Mouse (Mus musculus) heart, adult 11 months (tissue): ENCODE measurements around the gene Ado.
A peak's percentile ranks its signal among the peaks of the same experiment; 100 is the strongest.

Experiments used
- DNase-seq: peaks from one replicate; pipeline ENCODE4 v3.0.0; 2022

Ado gene

DNA sequence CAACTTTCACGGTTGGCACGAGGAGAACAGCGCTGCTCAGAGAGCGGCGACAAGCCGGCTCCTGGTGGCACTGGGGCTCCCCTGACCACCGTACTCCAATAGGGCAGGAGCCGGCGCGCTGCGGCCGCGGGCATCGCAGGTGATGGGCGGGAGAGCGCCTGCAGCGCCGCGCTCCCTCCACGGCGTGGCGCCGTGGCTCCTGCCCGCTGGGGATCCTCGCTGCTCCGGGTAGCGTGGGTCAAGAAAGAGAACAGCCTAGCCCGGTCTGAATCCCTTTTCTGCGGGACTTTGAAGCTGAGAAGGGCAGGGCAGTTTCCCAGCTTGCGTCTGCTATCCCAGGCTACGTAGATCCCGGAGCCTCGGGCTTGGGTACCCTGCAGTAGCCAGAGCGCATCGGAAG lies 12.8 kb downstream of the Ado start:
- DNase-seq = peak; percentile 98

DNA sequence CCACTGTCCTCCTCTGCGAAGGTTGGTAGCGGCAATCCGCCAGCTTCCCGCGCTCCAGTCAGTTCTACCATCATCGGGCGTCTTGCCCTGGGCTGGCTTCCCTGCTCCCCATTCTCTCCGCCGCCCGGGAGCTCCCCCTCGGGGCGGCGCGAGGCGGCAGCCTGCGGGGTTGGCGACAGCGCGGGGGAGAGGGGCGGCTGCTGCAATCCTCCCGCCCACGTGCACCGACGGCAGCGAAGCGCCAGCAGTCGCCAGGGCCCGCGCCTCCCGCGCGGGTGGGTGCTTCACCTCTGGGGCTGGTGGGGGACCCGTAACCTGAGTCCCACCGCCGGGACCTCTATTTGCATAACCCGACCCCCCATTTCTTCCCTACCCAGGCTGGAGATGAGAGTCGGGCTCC lies 13.5 kb downstream of the Ado start, which contains the start of gene Egr2:
TSS of gene Egr2 (plus strand) at position 220 of the 400 bp plus-strand sequence.
- peak; percentile 92 for DNase-seq

DNA sequence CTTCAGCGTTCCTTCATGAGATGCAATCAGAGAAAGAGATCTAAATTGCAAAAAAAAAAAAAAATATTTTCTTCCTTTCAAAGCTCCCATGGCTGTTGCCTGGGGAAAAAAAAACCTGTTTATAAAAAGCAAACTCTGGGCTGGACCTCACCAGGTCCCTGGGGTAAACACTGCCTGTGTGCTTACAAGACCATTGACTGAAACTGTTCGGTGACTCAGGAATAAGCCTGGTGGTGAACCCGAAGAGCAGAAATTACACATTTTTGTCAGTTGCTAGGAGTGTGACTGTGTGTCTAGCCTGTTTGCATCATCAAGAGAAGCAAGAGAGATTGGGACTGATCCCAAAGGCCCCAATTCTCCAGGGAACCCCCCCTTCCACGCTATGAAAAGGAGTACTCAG lies 19.0 kb downstream of the Ado start:
- no peak for DNase-seq

DNA sequence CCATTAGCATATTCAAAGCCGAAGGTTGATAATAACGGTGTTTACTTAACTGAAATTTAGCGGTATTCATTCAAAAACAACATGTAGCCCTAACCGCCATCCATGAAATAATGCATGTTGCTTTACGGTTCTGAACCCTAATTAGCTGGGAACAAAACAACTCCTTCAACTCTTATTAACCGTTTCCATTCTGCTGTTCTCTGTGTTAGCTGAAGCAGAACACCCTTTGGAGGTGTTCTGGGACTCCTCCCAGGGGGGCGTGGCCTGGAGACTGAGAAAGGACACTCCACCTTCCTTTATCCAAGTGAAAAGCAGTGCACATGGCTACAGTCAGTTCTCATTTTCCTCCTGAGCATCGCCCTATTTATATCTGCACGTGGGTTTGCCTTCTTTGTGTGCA lies 22.3 kb downstream of the Ado start:
- DNase-seq = peak; percentile 61

DNA sequence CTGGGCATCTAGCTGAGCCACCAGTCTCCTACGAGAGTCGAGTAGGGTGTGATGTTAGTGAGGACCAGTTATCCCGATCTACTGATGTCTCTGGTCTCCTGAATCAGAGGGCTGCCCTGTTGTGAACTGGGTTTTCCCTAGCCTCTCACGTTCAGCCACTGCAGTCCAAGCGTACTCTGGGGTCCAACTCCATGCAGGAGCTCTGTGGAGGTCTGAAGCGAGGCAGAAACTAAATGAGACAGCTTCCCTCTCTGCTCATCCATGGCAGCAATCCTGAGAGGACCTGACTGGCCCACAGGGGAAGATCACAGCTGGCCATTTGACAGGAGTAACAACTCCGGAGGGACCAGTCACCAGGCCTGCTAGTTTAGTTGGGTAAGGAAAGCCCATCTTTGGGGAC lies 24.1 kb downstream of the Ado start:
- DNase-seq = peak; percentile 83

DNA sequence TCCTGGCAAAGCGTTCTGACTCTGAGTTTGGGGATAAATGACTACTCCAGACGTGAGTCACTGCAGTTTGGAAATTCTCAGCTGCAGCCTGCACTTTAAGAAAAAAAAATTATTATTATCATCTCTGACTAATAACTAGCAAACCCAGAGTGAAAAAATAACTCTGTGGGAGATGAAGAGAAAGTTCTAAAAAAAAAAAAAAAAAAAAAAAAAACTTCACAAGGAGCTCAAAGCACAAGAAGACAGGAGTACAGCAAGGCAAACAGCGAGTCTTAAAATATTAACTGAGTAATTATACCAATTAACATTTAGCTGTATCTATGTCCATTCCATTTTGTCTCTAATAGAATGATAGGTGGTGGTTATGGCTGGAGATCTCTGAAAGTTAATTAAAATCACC lies 24.6 kb downstream of the Ado start:
- no peak for DNase-seq

DNA sequence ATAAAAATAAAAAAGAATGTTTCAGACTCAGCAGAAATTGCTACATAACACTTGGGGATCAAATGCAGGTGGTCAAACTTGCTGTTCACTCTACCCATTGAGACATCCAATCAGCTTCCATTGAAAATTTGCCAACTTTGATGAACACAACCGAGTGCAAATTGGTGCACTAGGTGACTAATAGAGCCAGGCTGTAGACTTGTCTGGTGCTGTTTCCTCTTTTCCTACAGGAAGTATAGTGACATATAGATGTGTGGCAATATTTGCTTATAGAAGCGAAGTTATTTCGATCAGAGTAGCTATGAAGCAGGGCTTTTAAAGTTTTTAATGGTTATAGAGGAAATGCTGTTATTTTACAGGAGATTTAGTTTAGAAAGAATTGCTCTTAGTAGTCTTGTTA lies 30.0 kb downstream of the Ado start:
- no peak for DNase-seq

DNA sequence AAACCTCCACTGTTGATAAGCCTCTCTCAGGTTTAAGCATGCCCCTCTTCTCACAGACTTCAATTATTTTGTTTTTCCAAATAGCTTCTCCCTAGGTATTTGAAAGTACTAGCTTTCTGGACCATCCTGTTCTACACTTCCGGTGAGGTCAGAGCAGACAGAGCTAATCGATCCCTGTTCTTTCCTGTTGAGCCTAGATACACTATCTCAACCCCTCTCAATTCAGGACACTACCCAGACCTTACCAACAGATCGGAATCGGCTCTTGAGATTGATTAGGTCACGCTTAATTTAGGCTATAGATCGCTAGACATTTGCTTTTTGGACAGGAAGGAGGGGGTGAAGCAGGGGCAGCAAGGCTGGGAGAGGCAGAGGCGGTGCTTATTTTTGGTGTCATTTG lies 35.9 kb downstream of the Ado start:
- peak; percentile 86 for DNase-seq

DNA sequence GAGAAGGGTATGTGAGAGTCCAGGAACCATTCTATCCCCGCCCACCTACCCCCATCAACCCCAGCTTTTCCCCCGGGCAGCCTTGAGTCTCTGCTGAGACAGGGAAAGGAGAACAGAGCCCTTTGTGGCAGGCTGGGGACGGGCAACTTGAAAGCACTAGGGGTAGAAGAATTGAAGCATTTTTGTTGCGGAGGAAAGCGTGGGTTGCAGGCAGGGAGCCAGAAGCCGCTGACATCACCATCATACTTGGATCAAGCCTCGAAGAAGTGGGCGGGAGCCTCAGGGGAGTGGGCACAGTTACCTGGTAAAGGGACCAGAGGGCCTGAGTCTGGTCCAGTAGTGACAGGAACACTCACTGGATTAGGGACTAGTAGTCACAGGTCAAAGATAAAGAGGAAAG lies 36.5 kb downstream of the Ado start:
- DNase-seq = peak; percentile 87

DNA sequence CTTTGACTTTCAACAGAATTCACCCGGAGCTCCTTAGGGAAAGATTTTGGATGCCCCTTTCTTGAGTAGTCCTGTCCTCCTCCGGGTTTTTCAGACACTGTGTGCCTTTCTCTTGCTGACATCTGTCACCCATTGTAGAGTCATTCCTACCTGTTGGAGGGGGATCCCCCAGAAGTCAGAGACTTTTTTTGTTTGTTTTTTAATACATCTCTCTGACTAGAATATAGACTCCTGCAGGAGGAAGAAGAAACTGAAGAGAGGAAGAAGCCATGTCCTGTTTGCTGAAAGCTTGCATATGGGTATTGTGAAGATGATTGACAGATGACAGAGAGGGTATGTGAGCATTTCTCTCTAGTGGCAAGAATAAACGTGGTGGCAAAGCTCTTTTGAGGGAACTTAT lies 43.5 kb downstream of the Ado start:
- no peak for DNase-seq

DNA sequence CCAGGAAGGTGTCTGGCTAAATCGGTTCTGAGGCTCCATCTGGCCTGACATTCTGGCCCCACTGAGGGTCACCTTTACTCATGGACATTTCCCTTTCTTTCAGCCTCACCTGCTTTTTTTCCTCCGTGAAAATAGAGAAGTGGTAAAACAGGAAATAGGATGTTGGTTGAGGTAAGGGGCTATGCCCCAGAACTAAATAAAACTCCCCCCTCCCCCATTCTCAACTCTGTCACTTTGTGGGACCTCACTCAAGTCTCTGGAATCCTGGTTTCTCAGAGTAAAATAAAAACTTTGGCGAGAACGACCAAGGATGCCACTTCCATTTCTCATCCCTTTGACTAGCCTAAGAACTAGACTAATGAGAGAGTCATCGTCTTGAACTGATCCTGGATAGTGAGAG lies 44.7 kb downstream of the Ado start:
- DNase-seq = no peak

DNA sequence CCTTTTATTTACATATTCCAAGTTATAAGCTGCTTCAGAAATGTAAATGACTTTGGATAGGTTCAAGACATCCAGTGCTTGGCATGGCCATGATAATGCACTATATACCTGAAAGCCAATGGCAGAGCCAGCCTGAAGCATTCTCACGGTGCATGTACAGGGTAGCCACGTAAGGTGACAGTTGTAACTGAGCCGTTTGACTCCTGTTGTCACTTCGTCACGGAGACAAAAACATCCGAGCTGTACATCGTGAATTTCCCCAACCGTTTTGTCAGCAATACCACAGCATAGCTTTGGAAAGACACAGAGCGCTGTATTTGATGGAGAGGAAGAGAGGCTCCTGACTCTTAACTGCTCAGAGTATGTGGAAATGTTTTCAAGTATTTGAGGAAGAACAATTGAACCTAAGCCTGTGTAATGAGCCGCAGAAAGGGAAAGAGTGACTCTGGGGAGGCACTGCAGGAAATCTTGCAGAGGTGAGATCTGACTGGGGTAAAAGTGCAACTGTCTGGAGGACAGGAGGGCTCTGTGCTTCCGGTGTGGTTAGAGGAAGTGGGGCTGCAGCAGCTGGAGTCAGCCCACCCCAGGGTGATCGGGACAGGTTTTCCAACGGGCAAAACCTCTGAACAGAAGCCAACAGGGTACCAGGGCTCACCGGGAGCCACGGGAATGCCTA lies 45.3 kb downstream of the Ado start:
- peak; percentile 83 for DNase-seq

DNA sequence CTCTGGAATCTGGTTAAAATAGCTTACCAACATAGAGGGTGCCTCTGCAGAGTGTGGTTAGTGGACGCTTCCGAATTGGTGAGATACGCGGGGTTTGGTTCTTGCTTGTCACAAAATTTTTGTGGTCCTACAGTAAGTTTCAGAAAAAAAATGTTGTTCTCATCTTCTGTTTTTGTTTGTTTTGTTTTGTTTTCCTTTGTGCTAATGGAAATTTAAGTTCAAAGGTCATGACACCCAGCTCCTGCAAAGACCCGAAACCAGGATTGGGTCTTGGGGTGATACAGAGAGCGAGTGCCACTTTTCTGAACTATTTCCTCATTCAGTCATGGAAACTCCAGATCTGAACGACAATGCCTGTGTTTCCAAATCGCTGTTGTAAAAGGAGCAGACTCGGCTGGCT lies 50.8 kb downstream of the Ado start:
- peak; percentile 13 for DNase-seq

DNA sequence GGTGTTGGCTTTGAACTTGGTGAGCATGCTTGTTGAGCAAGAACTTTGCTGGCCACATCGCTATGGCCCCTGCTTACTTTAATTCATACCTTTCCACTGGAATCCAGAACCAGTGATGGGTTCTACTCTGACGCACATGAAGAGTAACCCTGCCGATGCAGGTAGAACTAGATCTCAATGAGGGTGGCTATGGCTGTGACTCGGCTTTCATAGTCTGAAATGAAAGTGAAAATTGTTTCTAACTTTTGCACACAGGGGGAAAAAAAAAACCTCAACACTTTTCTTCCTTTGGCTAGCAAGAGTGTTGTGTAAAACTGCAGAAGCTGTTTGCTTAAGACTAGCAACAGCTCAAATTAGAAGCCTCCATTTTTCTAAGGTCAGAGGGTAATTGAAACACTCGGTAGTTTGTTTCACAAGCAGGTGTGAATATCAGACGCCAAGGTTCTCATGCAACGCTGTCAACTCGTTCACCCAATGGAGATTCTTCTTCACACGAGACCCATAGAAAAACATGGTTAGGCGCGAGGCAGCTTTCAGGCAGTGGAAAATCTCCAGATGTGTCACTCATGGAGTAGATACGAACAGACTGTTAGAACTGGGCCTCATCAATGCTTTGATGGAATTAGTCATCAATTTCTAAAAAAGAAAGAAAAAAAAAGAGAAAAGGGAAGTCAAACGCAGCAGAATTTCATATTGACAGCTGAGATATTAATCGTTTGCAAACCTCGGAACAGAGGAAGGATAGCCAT lies 51.4 kb downstream of the Ado start:
- DNase-seq = peak; percentile 34
